Mouse (Mus musculus) cerebellum, adult 2 months (tissue): Measurements from ENCODE around the gene Fam47e. TPM values are rescaled to one million over a fixed set of nuclear protein-coding genes. Genes with fewer than 3 reads are reported as not detected.

Source experiments
- DNase-seq, 2 experiments: peaks; one replicate each; pipeline ENCODE4 v3.0.0; 2021
- H3K27ac ChIP-seq: fragments of 200-500 bp; 2 replicates; pipeline ENCODE4 v1.5.1; 2012; ENCODE audit warnings: low read length, control low read depth, inconsistent platforms; ENCODE audit not compliant: insufficient read depth
- H3K27me3 ChIP-seq: fragments of 200-500 bp; 2 replicates; pipeline ENCODE4 v1.6.1; 2012; ENCODE audit warnings: inconsistent platforms, mild to moderate bottlenecking, low read length, moderate library complexity; ENCODE audit not compliant: control insufficient read depth, insufficient read depth
- H3K4me1 ChIP-seq: fragments of 200-500 bp; 2 replicates; pipeline ENCODE4 v1.6.1; 2011; ENCODE audit warnings: low read length; ENCODE audit not compliant: control insufficient read depth, insufficient read depth
- H3K4me3 ChIP-seq: fragments of 200-500 bp; replicated peaks from 2 replicates; pipeline ENCODE3; 2011; ENCODE audit warnings: mild to moderate bottlenecking, low read depth, low read length, control low read depth; ENCODE audit not compliant: insufficient read depth
- CTCF ChIP-seq: fragments of 200-500 bp; IDR thresholded peaks from 2 replicates; pipeline ENCODE4 v1.5.1; 2011; ENCODE audit warnings: low read depth, mild to moderate bottlenecking, control low read depth, low read length, moderate library complexity, borderline replicate concordance; ENCODE audit not compliant: insufficient read depth
- POLR2A ChIP-seq: fragments of 200-500 bp; IDR thresholded peaks from 2 replicates; pipeline ENCODE4 v1.6.1; 2011; ENCODE audit warnings: low read length, control low read depth, borderline replicate concordance; ENCODE audit not compliant: insufficient read depth
- WGBS: fragments of 180-500 bp; shearing (Covaris S2); methylation state at CpG from one replicate; pipeline ENCODE4 v1.1.7; 2018; 5-methylcytosine and 5-hydroxymethylcytosine counted together
- polyA plus RNA-seq: library from polyadenylated mRNA; depleted of rRNA; stranded (reverse); fragments of >200 nt; gene quantifications from 2 replicates; pipeline ENCODE4 v1.2.3, GENCODE M21; 2012

Fam47e gene
- polyA plus RNA-seq, 1 experiment: 0.31 TPM

GRCm38 (mm10) chr5:92524821-92525258 is 30.0 kb upstream of the Fam47e start:
- Histone ChIP-seq H3K4me1 (no peaks in the 10 kb centered on the region), H3K27ac (no peak overlapping the region), H3K4me3 (no peak overlapping the region), H3K27me3 (no peaks in the 10 kb centered on the region)
- TF ChIP-seq POLR2A (no peak), CTCF (no peak)
- WGBS: 65% methylated on average over 6 of the region's 6 CpGs
- DNase-seq: no peak

- Histone ChIP-seq H3K27ac (no peak overlapping the region), H3K4me3 (no peak overlapping the region), H3K27me3 (no peaks in the 10 kb centered on the region), H3K4me1 (no peaks in the 10 kb centered on the region)
- no peak for DNase-seq
- 56% methylated on average over 4 of the region's 4 CpGs for WGBS
- TF ChIP-seq POLR2A (no peak), CTCF (no peak)
Observed at GRCm38 (mm10) chr5:92539698-92540097, 15.2 kb upstream of the Fam47e start.

GRCm38 (mm10) chr5:92552611-92553010 is 2.3 kb upstream of the Fam47e start:
- Histone ChIP-seq H3K4me1 (no peaks in the 10 kb centered on the region), H3K27ac (no peak overlapping the region), H3K27me3 (no peaks in the 10 kb centered on the region), H3K4me3 (no peak overlapping the region)
- TF ChIP-seq CTCF (no peak), POLR2A (no peak)
- 86% methylated on average over 2 of the region's 2 CpGs for WGBS
- DNase-seq: no peak

- Histone ChIP-seq H3K27ac (no peak overlapping the region), H3K27me3 (no peaks in the 10 kb centered on the region), H3K4me3 (no peak overlapping the region), H3K4me1 (no peaks in the 10 kb centered on the region)
- no peak for DNase-seq
- no peak for TF ChIP-seq CTCF
- TF ChIP-seq POLR2A: no peak
- 69% methylated on average over 3 of the region's 3 CpGs for WGBS
Observed at GRCm38 (mm10) chr5:92553939-92554338, 930 bp upstream of the Fam47e start.

GRCm38 (mm10) chr5:92554443-92554842 is 426 bp upstream of the Fam47e start:
- no peak for DNase-seq
- Histone ChIP-seq H3K4me1 (no peaks in the 10 kb centered on the region), H3K4me3 (no peak overlapping the region), H3K27ac (no peak overlapping the region), H3K27me3 (no peaks in the 10 kb centered on the region)
- 26% methylated on average over 4 of the region's 4 CpGs for WGBS
- TF ChIP-seq CTCF: no peak
- no peak for TF ChIP-seq POLR2A

GRCm38 (mm10) chr5:92555905-92556304 is 1.0 kb downstream of the Fam47e start:
- TF ChIP-seq POLR2A (no peak), CTCF (no peak)
- H3K27ac ChIP-seq: no peak overlapping the region
- DNase-seq: no peak
- no peaks in the 10 kb centered on the region for H3K27me3 ChIP-seq
- H3K4me1 ChIP-seq: no peaks in the 10 kb centered on the region
- 97% methylated on average over 1 of the region's 1 CpGs for WGBS
- no peak overlapping the region for H3K4me3 ChIP-seq

GRCm38 (mm10) chr5:92557508-92557907 is 2.6 kb downstream of the Fam47e start:
- Histone ChIP-seq H3K27ac (no peak overlapping the region), H3K4me3 (no peak overlapping the region), H3K4me1 (no peaks in the 10 kb centered on the region), H3K27me3 (no peaks in the 10 kb centered on the region)
- WGBS: 90% methylated on average over 1 of the region's 1 CpGs
- TF ChIP-seq POLR2A (no peak), CTCF (no peak)
- DNase-seq: no peak

GRCm38 (mm10) chr5:92560201-92560600 is 5.3 kb downstream of the Fam47e start:
- no peak overlapping the region for H3K4me3 ChIP-seq
- 56% methylated on average over 2 of the region's 2 CpGs for WGBS
- no peak for TF ChIP-seq POLR2A
- no peak for TF ChIP-seq CTCF
- peak in 1 of 2 experiments; percentile 10 for DNase-seq
- no peak overlapping the region for H3K27ac ChIP-seq
- H3K4me1 ChIP-seq: no peaks in the 10 kb centered on the region
- H3K27me3 ChIP-seq: no peaks in the 10 kb centered on the region
